Mouse (Mus musculus): Measurements from ENCODE around the gene Zfp106.

Gene Zfp106

DNA sequence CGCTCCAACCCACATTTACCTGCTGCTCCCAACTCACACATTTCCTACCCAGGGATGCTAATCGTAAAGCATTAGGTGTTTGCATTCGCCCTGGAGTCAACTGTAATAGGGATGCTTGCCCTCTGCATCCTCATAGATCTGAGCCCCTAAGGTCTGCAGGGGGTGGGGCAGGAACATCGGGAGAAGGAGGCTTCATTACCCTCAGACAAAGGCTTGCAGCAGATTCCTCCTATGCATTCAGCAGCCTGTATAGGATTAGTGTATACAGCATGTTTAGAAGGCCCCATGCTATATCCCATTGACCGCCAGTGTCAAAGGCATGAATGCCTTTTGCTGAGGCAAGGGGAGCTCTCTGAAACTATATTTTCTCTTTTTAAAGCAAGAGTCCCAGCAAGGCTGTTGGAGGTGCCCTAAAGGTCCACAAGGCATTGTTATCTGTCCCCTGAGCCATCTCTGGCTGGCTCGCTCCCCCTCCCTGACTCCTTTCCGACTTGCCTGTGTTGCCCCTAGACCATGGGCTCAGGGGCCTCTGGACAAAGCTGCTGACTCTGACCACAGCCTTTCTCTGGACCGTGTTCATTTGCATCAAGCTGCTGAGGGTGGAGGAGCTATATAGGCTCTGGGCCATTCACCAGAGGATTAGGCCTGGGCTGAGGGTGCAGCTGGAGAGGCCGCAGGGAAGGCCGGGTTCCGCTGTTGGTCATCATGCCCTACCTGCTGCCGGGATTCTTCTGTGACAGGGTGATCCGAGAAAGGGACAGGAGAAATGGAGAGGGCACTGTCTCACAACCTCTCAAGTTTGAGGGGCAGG lies 87.2 kb downstream of the Zfp106 start:
- no peak for DNase-seq (ENCODE audit: low spot score)

DNA sequence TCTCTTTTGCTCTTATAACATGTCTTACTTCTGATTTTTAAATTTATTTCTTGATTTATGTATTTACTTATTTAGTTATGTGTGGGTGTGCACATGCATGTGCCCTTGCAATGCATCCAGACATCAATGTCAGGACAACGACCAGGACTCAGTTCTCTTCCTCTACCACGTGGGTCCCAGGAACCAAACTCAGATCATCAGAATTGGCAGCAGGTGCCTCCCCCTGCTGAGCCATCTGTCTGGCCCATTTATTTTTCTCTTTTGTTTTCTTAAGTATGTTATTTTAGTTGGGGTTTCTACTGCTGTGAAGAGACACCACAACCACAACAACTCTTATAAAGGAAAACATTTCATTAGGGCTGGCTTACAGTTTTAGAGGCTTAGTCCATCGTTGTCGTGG lies 92.8 kb downstream of the Zfp106 start:
- no peak for DNase-seq (ENCODE audit: low spot score)

DNA sequence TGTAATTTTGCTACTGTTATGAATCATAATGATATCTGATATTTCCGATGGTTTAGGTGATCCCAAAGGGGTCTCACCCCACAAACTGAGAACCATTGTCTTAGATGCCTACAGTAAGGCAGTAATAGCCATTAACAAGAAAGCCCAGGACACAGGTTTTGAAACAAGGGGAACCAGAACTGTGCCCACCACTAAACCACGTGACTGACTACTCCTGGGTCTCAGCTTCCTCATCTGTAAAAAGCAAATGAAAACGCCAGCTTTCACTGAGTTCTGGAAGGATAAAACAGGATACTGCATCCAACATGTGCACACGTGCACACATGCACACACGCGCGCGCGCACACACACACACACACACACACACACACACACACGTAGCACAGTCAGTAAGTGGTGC lies 93.9 kb downstream of the Zfp106 start:
- DNase-seq (ENCODE audit: low spot score): no peak

DNA sequence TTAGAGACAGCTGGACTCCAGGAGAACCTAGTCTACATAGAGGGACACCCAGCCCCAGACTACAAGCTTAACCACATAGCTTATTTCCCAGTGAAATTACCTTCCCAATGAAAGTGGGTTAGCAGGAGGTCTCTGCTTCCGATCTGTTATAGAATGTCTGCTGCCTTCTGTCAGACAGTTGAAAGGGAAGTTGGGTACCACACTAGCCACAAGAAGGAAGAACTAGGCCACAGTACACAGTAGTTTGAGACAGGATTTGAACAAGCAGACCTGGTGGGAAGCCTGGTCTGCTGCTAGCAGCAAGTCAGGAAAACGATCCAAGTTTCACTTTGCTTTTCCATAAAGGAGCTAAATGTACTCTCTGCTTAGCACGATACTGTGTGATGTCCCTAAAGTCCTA lies 94.4 kb downstream of the Zfp106 start:
- no peak for DNase-seq (ENCODE audit: low spot score)

DNA sequence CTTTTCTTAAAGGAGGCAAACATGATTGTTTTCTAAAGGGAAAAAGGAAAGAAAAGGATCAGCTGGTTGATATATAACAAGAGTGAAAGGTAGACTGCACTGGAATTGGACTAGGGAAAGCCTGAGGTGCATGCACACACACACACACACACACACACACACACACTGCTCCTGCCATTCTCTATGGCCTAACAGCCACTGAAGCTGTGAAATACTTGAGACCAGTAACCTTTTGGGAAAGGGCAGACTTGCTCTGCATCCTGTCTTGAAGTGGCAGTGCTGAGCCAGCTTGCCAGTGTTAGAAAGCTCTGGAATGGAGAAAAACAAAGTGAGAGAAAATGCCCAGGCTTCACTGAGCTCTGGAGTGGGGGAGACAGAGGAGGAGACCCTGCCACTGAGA lies 95.6 kb downstream of the Zfp106 start:
- DNase-seq (ENCODE audit: low spot score): no peak

DNA sequence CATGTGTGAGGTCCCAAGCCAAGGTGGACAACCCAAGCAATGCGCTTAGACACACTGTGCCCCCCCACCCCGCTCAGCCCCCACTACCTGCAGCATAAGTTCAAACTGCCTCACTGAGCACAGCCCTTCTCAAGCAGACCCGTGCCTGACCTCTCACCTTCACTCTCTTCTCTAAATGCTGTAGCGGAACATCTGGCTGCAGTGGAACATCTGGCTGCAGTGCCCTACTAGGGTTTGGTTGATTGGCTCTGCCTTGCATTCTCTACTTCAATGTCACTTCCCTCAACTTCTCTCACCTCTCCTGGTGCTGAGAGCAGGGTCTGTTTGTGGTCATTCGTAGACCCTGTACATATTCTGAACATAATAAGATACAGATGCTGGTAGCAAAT lies 98.3 kb downstream of the Zfp106 start:
- no peak for DNase-seq (ENCODE audit: low spot score)

DNA sequence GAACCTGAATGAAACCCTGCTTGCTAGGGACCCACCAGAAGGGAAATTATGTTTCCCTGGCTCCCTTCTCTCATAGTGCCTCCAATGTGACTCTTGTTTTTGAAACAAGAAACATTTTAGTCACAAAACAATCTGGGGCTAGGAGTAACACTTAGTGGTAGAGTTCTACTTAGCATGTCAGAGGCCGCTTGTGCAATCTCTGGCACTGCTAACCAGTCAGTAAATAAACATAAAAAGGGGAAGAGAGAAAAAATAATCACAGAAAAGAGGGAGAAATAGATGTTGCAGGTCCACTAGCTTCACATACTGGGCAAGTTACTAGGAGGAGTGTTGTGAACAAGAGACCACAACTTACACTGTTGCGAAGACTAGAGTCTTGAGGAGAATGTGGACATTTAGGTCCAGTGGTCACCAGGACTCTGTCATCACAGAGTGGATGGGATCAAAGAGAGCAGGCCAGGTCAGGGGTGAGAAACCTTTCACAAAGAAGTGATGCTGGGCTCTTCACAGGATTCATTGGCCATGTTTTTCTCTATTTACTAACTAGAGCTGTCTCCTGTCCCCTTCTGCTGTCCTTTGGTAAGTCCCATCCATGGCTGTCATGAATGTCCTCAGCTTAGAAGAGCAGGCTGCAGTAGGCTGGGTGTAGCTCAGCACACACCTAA lies 98.8 kb downstream of the Zfp106 start:
- DNase-seq (ENCODE audit: low spot score): no peak

DNA sequence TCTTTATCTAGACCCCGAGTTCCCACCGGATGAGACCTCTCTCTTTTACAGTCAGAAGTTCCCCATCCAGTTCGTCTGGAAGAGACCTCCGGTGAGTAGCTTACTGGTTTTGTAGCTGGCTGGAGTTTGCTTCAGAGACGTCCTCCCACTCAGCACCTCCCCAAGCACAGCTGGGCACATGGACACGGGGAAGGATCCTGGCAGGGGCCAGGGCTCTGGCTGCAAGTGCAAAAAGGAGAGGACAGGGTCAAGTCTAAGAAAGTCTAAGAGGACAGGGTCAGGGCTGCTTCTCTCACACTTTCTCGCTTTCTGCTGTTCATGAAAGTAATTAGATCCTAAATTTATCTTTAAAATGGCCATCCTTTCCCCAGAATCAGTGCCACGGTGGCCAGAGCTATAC lies 99.6 kb downstream of the Zfp106 start:
- no peak for DNase-seq (ENCODE audit: low spot score)

DNA sequence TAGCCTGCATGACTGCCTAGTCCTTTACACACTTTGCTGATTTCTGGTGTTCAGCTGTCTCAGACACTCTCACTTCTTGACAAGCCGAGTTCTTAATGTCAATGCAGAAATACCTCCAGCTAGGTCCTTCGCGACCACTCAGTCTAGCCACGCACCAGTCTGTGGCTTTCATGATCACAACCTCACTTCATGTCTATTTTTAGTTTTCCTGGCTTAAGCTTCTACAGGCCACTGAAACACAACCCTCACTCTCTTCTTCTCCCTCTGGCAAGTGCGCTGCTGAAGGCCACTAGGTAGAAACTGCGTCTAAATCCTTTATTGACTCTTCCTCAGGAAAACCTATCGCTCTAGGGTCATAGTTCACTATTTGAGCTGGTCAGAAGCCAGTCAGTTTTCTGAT lies 100.3 kb downstream of the Zfp106 start:
- DNase-seq (ENCODE audit: low spot score): no peak

DNA sequence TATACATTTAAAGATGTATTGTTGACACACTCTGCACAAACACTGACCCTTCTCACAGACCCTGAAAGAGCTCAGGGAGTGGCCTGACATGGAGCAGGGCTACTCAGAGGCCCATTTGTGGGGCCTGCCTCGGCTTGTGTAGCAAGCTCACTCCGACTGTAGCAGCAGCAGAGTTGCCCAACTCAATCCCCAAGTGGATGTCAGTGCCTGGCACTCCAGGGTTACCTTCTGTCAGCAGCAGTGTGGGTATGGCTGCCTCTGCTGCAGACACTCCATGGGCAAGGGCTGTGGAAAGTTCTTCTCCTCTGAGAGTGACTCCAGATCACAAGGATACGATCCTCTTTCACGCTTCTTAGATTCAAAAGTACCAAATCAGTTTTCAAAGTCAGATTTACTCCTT lies 103.4 kb downstream of the Zfp106 start:
- DNase-seq (ENCODE audit: low spot score): no peak
